Mouse (Mus musculus): Measurements from ENCODE around the gene Alkbh1. TPM values are rescaled to one million over a fixed set of nuclear protein-coding genes. Genes with fewer than 3 reads are reported as not detected.

The Alkbh1 gene
- total RNA-seq, 2 experiments from 2014 or later = 74.6 to 93.0 TPM

DNA sequence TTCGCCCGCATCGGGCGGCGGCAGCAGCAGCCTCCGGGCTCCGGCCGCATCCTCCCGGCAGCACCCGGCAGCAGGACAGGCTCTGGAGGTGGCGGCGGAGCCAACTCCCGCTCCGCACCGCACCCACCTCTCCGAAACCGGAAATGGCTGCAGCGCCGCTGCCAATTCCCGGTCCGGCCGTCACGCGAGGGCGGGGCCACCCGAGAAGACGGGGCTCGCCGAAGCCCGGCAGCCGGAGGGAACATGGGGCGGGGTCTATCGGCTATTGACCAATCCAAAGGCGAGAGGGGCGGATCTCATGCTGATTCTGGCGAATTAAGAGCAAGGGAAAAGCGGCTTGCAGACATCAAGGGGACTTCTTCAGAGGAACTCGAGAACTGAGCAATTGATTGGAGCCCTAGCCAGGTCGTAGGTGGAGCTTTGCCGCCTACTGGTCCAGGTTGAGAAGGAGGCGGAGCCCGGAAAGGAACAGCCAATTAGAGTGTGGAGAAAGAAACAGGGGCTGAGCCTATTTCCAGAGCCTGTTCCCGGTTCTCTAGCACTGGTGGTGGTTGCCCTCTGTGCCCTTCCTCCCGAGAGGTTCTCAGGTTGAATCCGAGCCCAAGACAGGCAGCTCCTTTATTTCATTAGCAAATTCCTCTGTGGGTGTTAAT, 55.6 kb downstream of the Alkbh1 start, which contains the start of gene Sptlc2:
TSS of gene Sptlc2 (minus strand) at position 234 of the 653 bp plus-strand sequence.
- peak; percentile 98 for ATAC-seq (replicated peaks; ENCODE audit: low FRiP score, low TSS enrichment, poor library complexity, severe bottlenecking)

DNA sequence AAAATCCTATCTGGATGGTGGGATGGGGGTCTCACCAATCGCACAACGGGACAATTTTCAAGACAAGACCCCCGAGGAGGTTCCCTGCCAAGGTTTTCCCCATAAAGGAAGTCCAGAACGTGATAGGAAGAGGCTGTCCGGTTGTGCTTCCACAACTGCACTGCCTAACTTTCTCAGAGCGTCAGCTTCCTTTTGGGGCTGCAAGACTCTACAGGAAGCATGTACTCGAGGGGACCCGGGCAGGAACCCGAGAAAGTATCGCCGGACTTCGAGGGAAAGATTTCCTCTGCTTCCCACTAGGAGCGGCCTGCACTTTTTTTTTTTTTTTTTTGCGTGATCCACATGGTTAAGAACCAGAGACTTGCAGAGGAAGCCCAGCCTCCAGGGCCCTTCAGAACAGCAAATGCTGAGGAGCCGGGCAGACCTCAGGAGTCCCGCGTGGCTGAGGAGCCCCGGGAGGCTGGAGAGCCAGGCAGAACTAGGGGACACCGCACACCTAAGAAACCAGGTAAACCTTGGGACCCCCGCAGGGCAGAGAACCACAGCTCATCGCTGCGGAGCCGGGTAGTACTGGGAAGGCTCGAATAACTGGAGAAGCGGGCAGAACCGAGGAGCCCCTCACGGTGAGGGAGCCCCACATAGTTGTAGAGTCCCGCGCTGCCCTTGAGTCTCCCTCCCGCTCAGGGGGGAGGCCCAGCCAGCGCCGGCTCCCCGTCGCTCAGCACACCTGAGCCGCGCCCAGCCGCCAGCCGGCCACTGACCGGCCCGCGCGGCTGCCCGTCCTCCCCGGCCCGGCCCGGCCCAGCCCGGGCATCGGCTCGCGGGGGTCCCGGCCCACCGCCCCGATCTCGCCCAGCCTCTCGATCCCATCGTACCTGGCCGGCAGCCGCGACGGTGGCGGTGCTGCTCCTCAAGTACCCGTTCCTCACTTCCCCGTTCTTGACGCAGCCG, 56.4 kb downstream of the Alkbh1 start:
- no peak for ATAC-seq (replicated peaks; ENCODE audit: low FRiP score, low TSS enrichment, poor library complexity, severe bottlenecking)

DNA sequence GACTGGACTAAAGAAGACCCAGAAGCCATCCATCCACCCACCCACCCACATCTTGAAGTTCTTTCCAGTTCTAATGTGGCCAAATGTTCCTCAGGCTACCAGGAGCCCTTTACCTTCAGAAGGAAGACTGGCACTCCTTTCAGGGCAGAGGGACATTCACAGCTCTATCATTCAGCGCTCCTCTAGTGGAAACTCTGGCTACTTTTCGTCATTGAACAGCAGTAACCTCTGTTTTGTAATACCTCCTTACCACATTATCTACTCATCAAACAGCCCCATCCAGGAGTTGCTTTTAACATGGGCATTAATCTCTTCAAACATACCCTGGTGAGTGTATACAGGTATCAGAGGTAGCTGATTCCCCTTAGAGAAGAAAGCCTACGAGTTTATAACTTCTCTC, 58.8 kb downstream of the Alkbh1 start:
- ATAC-seq (replicated peaks; ENCODE audit: low FRiP score, low TSS enrichment, poor library complexity, severe bottlenecking) = no peak

DNA sequence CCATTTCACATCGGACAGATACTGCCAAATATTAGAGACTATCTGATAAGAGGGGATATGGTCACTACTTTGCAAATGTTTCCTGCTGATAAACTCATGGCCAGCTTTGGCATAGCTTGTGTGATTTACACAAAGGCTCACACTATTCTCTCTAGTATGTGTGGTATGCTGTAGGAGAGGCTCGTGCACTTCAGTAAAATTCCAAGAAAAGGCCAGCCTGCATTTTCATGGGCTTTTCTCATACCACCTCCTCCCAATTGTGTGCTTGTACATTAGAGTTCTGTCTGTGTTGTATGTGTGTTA, 62.5 kb downstream of the Alkbh1 start:
- ATAC-seq (replicated peaks; ENCODE audit: low FRiP score, low TSS enrichment, poor library complexity, severe bottlenecking) = peak; percentile 44; the same call in 1 of the 2 replicates

DNA sequence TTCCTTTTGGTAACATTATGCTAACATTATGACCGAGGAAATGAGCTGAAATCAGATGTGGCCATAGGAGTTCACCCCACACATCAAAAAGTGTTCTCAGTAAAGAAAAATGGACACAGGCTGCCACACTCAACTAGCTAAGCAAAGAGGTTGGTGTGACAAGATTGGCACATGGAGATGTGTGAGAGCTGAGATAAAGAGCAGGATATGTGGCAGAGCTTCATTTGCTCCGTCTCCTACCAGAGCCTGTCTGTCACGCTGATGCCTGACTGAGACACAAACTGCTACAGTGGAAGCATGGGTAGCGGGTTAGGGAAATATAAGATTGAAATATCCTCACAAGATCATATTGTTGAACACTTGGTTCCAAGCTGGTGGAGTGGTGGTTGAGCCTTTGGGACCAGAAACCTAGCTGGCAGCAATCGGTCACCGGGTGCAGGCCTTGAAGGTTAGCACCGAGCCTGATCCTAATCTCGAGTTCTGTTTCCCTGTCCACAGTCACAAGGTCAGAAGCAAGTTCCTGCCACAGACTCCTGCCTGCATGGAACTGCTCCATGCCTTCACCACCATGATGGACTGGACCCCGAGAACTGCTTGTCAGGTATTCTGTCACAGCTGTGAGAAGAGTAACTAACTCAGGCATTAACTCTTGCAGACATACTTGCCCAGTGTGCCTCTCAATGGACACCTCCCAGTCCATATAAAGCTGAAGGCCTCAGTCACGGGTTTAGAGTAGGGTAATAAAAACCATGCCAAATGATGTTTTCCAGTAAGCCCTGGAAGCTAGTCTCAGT, 63.0 kb downstream of the Alkbh1 start:
- ATAC-seq (replicated peaks; ENCODE audit: low FRiP score, low TSS enrichment, poor library complexity, severe bottlenecking) = peak; percentile 90

DNA sequence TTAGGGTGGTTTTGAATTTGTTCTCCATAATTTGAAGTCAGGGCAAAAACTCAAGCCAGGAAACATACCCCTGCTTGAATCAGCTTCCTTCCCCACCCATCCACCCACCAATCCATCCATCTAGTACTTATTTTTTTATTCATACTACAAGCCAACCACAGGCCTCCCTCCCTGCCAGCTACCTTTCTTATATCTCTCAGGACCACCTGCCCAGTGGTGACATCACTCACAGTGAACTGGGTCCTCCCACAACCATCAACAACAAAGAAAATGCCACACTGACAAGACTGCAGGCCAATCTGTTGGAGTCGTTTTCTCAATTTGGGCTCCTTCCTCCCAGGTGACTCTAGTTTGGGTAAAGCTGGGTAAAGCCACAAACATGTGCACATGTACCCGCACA, 64.3 kb downstream of the Alkbh1 start:
- peak; percentile 65 for ATAC-seq (replicated peaks; ENCODE audit: low FRiP score, low TSS enrichment, poor library complexity, severe bottlenecking)

Other genes with a start within 250 kb of the Alkbh1 start
- not detected in 2 replicates for gene Samd15, start 244.3 kb downstream of the Alkbh1 start, total RNA-seq (2014; fragmentation: Nextera tagmentation)
- 3.8 TPM in 1 of 2 replicates, not detected in the other for gene Samd15, start 244.3 kb downstream of the Alkbh1 start, total RNA-seq (2017)
- 6.1 and 7.7 TPM in 2 replicates for gene Tmed8, start 243.6 kb downstream of the Alkbh1 start, total RNA-seq (2014; fragmentation: Nextera tagmentation)
- gene Tmed8, start 243.6 kb downstream of the Alkbh1 start, total RNA-seq (2017) = 6.2 and 6.7 TPM in 2 replicates
- gene Noxred1, start 205.3 kb downstream of the Alkbh1 start, total RNA-seq (2014; fragmentation: Nextera tagmentation) = not detected in 2 replicates
- not detected in 2 replicates for gene Noxred1, start 205.3 kb downstream of the Alkbh1 start, total RNA-seq (2017)
- gene Vipas39, start 177.8 kb downstream of the Alkbh1 start, total RNA-seq (2014; fragmentation: Nextera tagmentation) = 20.5 and 25.5 TPM in 2 replicates
- gene Vipas39, start 177.8 kb downstream of the Alkbh1 start, total RNA-seq (2017) = 15.8 and 26.0 TPM in 2 replicates
- gene Ahsa1, start 177.5 kb downstream of the Alkbh1 start, total RNA-seq (2014; fragmentation: Nextera tagmentation) = 127 and 212 TPM in 2 replicates
- gene Ahsa1, start 177.5 kb downstream of the Alkbh1 start, total RNA-seq (2017) = 295 and 365 TPM in 2 replicates
- gene Ism2, start 144.3 kb downstream of the Alkbh1 start, total RNA-seq (2014; fragmentation: Nextera tagmentation) = not detected in 2 replicates
- not detected in 2 replicates for gene Ism2, start 144.3 kb downstream of the Alkbh1 start, total RNA-seq (2017)
- 16.1 and 33.3 TPM in 2 replicates for gene Sptlc2, start 55.7 kb downstream of the Alkbh1 start, total RNA-seq (2014; fragmentation: Nextera tagmentation)
- 46.3 and 61.6 TPM in 2 replicates for gene Sptlc2, start 55.7 kb downstream of the Alkbh1 start, total RNA-seq (2017)
- 183 and 219 TPM in 2 replicates for gene Slirp, start 121 bp downstream of the Alkbh1 start, total RNA-seq (2014; fragmentation: Nextera tagmentation)
- 65.7 and 122 TPM in 2 replicates for gene Slirp, start 121 bp downstream of the Alkbh1 start, total RNA-seq (2017)
- 64.6 and 68.2 TPM in 2 replicates for gene Snw1, start 28.3 kb upstream of the Alkbh1 start, total RNA-seq (2014; fragmentation: Nextera tagmentation)
- 189 and 219 TPM in 2 replicates for gene Snw1, start 28.3 kb upstream of the Alkbh1 start, total RNA-seq (2017)
- not detected in 2 replicates for gene Gm5788, start 50.7 kb upstream of the Alkbh1 start, total RNA-seq (2014; fragmentation: Nextera tagmentation)
- not detected in 2 replicates for gene Gm5788, start 50.7 kb upstream of the Alkbh1 start, total RNA-seq (2017)
- not detected in 2 replicates for gene Gm8300, start 70.3 kb upstream of the Alkbh1 start, total RNA-seq (2014; fragmentation: Nextera tagmentation)
- not detected in 2 replicates for gene Gm8300, start 70.3 kb upstream of the Alkbh1 start, total RNA-seq (2017)
- gene Oog1, start 158.7 kb upstream of the Alkbh1 start, total RNA-seq (2014; fragmentation: Nextera tagmentation) = not detected in 2 replicates
- gene Oog1, start 158.7 kb upstream of the Alkbh1 start, total RNA-seq (2017) = not detected in 2 replicates
- not detected in 2 replicates for gene Gm4027, start 174.9 kb upstream of the Alkbh1 start, total RNA-seq (2014; fragmentation: Nextera tagmentation)
- not detected in 2 replicates for gene Gm4027, start 174.9 kb upstream of the Alkbh1 start, total RNA-seq (2017)
- gene Gm16381, start 200.6 kb upstream of the Alkbh1 start, total RNA-seq (2014; fragmentation: Nextera tagmentation) = not detected in 2 replicates
- gene Gm16381, start 200.6 kb upstream of the Alkbh1 start, total RNA-seq (2017) = not detected in 2 replicates